Mouse (Mus musculus) erythroid progenitor cell, adult 5-6 weeks (primary cell): ENCODE data around the gene Ski. TPM values are rescaled to one million over a fixed set of nuclear protein-coding genes. Genes with fewer than 3 reads are reported as not detected.
A peak's percentile ranks its signal among the peaks of the same experiment; 100 is the strongest.

Source experiments
- ATAC-seq: replicated peaks from 2 replicates; pipeline ENCODE4 v1.8.0; 2016; ENCODE audit warnings: moderate number of reproducible peaks, mild to moderate bottlenecking, moderate TSS enrichment, inconsistent platforms; ENCODE audit not compliant: poor library complexity, low FRiP score, severe bottlenecking
- total RNA-seq, 2 experiments: library from RNA; stranded (forward) in 1 of 2; stranded (reverse) in 1 of 2; fragments of 150-400 nt in 1 of 2; fragments of 186-747, 209-891 nt in 1 of 2; gene quantifications; 2 replicates each; pipeline versions ENCODE4 v1.2.3 to v1.2.4; 2015 to 2017; ENCODE audit warnings: low replicate concordance in 2 of 2

Ski gene
- total RNA-seq, 2 experiments from 2014 or later: 2.7 to 5.0 TPM

DNA sequence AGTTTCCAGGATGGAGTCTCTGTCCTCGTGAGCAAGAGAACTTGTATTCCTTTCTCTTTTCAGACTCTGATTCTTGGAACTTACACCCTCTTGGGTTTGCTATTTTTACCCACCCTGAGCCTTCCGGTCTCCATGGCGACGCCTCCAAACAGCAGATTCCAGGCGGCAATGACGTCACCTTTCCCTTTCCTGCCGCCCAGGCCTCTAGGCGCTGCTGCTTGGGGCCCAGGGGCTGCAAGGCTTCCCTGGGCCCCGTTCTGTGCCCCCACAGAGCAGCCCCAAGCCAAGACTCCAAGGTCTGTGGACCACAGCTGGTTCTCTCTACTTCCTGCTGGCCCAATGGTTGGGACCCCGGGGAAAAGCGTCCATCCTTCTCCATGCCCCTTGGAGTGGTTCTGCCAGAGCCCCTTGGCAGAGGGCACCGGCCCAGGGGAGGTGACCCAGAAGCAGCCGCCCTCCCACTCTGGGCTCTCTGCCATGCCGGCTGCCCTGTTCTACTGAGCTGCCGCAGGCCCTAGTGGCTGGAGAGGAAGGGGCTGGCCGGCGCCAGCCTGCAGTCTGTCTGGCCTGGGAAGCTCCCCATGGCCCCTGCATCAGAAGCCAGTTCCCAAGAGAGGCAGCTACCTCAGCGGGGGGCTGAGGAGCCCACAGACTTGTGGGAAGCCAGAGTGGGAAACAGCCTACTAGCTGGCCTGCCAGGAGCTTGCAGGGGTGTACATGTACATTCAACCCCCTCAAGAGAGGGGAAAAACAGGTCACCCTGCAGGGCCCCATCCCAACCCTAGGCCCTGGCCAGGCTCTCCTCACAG is 13.1 kb upstream of the Ski start:
- ATAC-seq: no peak

DNA sequence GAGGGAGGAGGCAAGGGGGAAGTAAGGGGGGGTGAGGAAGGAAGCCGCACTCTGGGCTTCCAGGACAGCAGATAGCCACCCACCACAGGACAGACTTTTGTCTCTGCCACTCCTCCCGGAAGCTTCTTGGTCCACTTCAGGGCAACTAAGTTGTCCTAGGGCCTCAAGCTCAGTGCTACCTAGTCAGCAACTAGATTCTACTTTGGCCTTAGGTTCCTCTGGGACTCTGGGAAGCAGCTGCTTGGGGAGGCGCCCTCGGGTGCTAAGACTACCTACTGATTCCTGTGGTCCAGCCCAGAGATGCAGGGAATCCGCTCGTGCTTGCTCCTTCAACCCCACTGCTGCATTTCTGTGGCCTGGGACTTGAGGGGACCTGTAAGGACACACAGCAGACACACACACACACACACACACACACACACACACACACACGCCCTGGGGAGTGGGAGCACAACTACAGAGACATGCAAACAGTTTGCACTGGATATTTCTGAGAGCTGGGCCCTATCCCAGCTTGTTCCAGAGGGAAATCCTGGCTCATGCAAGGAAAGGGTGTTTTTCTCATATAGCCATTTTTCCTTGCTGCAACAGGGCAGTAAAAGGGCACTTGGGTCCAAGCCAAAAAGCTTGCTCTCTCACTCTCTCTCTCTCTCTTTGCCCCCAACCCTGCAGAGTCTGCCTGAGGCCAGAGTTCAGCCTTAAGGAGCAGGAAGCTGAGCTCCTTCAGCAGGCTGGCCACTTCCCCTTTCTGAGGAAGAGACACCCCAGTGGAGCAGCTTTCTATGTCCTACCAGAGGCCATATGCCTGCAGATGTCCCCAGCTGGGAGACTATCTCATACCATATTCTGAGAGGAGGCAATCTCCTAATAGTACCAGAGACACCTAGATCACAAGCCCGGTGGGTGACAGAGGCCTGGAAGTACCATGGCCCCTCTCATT is 12.2 kb upstream of the Ski start:
- no peak for ATAC-seq

DNA sequence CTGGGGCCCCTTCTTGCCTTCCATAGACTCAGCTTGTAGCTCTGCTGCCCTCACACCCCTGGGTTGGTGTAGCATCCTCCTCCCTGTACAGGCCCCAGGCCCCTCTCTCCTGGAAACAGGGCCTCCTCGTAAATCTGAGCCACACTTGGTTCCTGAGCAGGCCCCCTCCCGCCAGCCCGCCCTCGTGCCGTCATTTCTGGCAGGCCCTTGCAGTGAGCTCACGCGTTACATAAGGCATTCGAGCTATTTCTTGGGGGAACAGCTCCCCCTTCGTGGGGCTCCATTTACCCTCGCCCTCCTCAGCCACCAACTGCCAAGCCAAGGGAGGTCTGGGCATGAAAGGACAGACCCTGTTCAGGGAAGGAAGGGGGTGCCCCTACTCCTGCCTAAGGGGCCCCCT is 11.5 kb upstream of the Ski start:
- ATAC-seq: no peak

DNA sequence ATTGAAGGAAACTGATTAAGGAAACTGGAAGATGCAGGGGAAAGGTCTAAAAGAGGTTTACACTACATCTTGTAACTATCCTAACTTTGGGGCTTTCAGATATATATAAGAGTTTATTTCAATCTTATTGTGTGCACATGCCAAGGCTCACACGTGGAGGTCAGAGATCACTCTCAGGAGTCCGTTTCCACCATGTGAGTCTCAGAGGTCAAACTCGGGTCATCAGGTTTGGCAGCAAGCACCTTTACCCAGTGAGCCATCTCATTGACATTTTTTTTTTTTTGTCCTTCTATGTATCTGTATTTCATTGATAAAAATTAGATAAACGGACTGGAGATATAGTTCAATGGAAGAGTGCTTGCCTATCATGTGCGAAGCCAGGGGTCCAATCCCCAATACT is 6.1 kb upstream of the Ski start:
- no peak for ATAC-seq

DNA sequence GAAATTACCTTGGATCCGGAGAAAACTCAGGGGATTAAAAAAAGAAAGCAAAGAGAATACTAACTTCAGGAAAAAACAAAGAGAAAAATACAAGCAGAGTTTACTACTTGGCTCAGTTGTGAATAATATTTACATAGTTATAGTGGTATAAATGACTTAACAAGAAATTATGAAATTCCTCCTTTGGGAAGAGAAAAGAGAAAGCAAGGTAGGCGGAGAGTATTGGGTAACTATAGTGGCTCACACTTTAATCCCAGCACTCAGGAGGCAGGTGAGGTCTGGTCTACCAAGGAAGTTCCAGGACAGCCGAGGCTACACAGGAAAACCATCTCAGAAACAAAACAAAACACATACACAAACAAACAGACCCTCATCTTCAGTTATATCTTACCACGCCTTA is 5.6 kb upstream of the Ski start:
- ATAC-seq: no peak

DNA sequence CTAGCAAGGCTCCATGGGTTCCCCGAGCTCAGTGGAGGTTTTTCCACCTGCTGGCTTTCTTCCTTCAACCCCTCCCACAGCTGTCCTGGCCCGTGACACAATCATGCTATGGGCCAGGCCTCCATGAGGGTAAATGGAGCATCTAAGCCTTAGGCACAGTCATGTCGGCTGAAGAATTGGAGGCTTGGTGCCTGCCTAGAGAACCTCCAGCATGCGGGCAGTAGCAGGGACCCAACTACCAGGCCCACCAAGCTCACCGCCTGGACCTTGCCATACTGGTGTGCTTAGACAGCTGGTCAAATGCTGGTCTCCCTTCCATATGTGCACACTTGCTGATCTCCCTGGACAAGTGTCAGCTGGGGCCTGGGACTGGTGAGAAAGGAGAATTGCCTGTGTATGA is 3.5 kb upstream of the Ski start:
- ATAC-seq: no peak

DNA sequence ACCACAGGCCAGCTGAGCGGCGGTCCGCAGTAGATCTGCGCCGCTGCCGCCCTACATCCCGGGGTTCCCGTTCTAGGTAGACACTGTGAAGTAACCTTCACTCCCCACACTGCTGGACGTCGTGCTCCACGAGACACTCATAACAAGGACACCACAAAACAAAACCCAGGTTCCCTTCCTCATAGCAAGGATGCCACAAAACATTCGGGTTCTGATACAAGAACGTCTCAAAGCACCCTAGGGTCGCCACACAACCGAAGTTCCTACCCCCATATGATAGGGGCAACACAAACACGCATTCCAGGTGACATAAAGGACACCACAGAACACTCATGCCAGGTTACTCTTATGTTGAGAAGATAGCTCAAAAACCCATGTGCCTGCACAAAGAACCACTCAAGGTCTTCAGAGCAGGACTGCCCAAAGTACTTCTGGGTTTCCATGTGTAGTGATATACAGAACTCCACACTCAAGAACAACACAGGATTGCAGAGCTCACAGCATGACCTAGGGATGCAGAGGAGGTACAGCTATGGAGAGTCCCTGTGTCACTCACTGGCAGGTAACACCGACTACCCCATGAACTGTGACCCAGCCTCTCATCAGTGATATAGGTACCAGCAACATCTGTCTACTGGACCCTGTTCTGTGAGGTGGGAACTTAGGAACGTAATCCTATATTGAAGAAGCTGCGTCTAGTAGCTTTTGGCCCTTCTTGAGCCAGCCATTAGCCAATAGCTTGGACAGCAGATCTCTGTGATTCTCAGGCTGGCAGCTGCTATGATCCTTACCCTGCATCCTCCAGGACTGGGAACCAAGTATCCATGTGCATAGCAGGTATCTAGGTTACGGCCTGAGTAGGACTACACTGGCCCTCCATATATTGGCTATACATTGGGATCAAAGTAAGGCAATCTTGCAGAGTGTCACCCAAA is 1.5 kb upstream of the Ski start:
- no peak for ATAC-seq

DNA sequence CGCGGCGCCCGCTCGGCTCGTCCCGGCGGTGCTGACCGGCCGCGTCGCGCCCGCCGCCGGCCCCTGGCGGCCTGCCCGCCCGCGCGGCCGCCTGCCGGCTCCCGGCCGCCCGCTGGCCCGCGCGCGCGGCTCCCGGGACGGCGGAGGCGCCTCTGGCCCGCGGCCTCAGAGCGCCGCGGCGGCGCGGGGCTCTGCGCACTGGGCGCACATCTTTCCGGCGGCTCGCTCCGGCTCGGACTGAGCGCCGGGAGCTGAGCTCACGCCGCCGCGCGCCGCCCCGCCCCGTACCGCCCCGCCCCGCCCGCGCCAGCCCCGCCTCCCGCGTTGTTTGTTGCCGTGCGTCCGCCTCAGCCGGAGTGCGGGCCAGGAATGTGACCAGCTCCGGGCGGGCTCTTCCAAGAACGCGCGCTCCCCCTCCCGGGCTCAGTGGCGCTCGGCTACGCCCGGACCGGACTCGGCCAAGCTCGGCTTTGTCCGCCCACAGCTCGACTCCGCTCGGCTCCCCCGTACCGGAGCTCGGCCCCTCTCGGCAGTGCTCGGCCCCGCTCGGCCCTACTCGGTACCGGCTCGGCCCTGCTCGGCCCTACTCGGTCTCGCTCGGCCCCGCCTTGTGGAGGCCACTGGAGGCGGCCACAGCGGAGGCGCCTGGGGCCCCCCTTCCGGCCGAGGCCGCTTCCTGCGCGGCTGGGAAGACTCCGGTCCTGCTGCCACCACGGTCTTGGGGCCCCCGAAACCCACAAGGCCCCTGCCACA is 625 bp upstream of the Ski start:
- peak; percentile 87 for ATAC-seq

DNA sequence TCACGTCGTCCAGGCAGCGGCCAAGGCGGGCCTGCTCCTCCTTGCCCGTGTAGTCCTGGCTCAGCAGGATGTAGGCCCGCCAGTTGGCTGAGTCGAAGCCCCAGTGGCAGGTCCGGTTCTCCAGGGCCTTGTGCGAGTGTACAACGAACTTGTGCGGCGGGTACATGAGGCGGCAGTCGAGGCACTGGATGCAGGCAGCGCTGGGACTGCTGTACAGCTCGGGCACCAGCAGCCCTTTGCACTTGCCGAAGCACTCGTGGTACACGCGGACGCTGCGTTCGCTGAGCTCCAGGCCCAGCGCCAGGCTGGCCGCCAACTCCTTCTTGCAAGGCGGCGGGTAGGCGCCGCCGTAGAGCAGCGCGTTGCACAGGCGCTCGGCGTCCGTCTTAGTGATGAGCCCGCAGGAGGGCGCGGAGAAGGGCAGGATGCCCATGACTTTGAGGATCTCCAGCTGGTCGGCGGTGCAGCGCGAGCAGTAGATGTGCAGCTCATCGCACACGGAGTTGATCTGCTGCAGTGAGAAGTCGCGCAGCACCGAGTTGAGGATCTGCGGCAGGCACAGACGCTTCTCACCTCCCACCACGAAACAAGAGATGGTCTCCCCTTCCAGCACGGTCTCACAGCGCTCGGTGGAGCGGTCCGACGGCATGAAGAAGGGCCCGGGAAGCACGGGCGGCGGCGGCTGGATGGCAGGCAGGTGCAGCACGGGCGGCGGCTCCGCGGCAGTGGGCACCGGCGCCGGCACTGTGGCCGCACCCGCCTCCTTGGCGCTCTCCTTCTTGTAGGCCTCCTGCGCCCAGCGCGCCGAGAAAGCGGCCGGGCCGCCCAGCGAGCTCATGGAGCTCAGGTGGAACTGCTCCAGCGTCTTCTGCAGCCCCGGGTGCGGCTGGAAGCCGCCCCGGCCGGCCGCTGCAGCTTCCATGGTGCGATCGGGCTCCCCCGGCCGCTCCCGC is 517 bp downstream of the Ski start:
- no peak for ATAC-seq

DNA sequence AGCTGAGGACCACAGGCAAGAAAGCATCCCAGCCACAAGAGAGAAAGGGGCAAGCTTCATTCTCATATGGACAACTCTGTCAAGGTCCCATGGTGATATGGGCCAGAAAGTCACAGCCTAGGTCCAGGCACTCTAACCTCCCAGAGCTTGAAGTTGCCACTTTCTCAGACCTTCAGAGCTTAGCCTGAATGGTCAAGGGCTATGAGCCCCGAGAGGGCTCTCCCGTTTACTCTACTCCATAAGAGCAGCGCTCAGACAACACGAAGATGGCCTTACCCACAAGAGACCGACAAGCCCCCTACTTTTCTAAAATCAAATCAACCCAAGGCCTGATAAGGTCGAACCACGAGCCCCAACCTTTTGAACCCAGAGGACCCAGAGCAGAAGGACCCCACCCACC is 1.3 kb downstream of the Ski start:
- no peak for ATAC-seq

DNA sequence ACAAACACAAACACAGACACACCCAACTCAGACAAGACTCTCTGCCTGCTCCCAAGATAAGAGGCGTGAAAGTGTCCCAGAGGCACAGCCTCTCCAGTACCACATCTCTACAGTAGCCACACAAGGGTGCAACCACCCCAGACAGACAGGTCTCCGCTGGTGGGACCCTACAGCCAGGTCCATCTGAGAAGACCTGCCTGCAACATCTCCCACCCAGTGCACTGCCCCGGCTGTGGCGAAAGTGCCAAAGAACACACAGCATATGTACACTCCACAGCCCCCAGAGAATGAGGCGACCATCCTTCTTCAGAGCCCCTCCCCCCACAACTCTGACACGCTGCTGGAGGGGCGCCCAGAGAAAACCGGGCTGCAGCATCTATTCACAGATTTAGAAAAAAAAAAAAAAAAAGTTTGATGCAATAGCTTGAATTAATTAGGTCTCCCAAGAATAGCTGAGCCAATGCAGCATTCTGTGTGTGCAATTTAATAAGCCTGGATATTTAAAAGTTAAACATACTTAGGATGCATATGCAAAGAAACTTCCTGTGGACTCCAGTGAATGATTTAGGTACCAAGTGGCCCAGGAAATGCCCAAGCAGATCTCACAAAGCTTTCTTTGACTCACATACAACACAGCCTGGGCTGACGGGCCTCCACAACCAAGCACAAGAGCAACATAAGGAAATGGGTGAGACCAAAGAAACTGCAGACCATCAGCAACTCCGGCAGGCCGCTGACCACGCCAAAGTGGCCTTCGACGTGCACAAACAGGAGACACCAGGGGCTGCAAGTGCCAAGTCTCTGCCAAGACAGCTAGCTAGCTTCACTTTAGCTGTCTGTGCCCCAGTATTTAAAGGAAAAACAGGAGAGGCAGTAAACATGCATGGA is 1.9 kb downstream of the Ski start:
- ATAC-seq: no peak

DNA sequence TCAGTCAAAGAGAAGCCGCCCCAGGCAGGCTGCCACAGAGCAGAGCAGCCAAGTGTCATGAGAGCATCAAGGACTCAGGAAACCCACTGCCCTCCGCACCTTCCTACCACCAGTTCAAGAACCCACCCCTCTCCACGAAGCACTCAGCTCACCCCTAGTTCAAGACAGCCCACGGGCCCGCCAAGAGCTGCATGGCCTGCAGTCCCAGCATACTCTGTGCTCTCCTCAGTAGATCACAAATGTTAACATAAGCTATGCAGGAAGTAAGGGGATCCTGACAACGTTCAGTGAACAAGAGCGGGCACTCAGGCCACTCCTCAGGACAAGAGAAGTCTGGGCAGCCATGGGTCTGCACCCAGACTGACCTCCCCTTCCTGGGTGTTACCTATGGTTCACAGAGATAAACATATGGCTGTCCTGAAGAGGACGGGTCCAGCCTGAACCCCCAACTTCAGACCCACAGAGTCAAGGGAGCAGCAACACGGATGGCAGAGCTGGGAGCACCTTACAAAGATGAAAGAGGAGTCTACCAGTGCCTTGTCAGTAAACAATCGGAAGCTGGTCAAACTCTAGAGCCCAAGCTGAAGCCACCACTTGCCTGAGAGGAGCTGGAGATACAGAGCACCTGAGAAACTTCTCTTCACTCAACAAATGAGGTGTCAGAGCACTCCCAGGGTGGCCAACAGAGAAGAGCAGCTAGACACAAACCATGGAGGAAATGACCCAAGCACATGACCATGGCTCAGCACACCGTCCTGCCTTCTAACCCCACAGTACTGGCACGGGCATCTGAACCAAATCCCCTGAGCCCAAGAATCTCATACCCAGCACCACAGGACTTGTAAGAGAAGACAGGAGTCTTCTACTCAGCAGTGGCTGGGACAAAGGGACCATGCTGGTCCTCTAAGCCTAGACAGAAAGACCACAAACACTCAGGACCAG is 2.9 kb downstream of the Ski start:
- no peak for ATAC-seq

DNA sequence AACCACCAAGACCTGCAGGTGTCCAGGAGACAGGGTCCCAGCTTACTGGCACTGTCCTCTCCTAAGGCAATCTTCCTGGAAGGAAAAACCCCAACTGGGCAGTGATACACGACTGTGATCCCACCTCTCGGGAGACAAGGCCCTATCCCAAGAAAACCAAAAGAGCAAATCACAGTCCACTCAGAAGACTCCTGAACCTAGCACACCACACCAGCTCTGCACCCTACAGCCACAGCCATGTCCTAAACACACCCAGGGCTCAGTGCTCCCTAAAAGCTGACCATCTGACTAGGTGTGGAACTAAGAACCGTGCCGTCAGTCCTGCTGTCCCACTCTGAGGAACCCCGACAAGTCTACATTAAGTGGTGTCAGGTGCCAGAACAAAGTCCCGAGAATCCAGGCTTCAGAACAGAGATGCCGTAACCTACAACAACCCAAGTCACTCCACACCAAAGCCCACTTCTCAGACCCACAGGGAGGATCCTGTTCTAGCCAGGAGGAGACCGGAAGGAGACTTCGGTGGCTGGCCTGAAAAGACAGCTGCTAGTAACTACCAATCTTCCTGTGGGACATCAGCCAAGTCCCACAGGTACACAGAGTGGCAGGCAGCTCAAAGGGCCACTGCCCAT is 4.2 kb downstream of the Ski start:
- ATAC-seq: no peak

DNA sequence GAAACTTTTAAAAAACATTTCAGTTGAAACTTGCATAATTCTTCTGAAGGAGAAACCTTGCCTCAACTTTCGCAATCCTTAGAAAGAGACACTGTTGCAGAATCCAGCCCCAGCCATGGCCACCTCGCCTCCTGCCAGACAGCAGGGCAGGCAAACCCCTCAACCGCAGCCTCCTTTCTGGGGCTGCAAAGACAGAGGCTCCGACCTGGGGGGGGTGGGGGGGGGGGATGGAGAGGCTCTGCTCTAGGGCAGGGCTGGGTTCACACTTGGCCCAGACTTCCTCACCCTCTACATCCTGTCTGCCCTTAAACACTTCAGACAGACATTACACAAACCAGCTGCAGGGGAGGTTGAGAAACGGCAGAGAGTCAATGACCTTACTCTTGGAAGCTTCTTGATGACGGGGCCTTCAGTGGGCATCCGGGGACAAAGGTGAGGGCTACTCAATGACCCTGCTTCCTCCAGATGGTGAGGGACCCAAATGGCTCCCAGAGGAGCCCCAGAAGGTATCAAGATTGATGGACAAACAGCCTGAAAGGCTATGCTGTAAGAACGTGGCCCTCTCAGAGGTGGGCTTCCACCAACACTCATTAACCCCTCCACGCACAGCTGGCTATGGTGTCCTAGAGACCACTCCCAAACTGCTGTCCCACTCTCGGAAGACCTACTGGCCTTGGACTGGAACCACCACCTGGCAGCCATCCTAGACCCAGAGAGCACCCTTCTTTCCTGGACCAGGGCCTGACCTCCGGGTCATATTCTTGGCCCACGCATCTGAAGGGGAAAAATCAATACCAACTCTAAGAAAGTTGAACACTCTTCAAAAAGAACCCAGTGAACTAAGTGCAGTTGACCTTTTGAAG is 4.9 kb downstream of the Ski start:
- ATAC-seq: no peak
